Mouse (Mus musculus) left cerebral cortex, adult 9 months (tissue): ENCODE results near the gene Akap11.
"Not testable (repeated sequence)": the region's sequence is repeated elsewhere in the genome, so short reads cannot be mapped to it uniquely, and the experiment has no call there.

Experiments
- DNase-seq, 2 experiments: peaks; one replicate each; pipeline ENCODE4 v3.0.0; 2022; ENCODE audit warnings: low spot score in 2 of 2

Akap11 gene

DNA sequence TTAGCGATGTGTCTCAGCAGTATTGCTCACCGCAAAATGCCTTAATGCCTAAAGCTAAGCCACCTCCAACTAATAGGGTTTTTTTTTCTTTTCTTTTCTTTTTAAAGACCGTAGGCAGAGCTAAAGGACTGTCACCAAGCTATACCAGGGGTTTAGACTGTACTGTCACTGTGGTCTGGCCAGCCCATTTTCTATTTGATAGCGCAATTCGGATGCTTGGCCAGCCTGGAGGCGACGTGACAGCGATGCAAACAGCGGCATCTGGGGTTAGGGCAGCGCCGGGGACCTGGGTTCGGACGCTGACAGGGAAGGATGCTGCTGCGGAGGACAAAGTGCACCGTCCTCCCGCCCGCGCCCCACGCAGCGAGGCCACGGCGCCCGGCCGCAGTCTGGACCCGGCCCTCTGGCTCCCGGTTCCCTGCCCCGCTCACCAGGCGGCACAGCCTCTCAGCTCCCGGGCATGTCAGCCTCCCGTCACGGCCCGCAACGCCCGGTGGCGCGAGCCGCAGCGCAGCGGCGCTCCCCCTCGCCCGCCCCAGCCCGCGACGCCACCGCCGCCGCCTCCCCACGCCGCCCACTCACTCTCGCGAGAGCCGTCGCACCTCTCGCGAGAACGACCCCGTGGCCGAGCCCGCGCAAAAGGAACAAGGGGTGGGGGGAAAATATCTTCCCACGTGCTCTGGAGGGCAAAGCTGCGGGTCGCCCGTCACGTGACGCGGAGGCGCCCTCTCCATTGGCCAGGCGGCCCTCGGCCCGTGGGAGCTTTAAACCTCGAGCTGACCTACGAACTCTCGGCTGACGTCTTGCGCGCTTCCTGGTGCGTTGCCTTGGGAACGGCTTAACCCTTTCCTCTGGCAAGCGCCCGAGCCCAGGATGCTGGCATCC, at the start of gene Akap11:
Akap11 (minus strand) TSS at position 528 of the 885 bp plus-strand sequence.
- peak; percentile 96 to 97 for DNase-seq

DNA sequence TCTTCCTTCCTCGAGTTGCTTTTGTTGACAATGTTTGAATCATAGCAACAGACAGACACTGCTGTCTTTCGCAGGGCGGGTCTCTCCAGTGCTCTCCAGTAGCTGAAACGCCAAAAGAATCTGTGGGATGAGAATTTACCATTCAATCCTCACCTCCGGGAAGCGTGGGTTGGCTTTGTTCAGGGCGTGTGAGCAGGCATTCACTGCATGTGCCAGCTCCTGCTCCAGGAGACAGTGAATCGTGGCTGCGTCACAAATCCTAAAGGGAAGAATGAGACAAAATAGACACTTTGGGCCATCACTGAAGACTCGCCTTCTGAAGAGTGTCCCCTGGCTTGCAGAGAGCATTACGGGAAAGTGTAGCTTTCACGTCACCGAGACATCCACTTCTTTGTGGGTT, 47.6 kb upstream of the Akap11 start:
- DNase-seq: peak; percentile 65 to 74

DNA sequence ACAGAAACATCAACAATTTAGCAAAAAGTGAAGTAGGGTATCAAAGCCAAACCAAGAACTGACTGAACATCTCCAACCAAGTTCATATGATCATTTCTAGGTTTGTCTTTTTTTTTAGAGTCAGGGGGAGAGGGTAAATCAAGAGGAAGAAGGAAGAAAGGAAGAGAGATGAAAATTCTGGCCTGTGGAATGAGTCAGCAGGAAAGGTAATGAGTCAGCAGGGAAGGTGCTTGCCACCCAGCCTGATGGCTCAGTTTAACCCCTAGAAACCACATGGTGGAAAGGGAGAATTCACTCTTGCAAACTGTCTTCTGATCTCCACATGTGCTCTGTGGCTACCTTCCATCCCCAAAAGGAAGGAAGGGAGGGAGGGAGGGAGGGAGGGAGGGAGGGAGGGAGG, 46.6 kb upstream of the Akap11 start:
- DNase-seq: no peak

DNA sequence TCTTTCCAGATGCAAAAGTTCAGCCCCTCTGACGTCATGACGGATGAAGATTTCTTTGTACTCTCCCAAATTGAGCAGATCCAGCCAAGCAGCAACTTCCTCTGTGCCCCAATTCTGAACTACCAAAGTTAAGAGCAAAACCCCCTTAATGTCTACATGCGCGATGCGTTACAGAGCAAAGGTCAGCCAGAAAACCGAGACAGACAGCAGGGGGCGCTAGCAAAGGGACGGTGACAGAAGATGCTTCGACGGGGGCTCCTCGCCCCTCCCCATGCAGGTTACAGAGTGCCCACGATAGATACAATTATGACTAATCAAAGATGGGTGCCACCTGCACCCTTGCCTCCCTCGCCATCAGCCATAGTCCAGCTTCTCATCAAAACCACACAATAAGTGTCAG, 39.3 kb upstream of the Akap11 start:
- no peak for DNase-seq

DNA sequence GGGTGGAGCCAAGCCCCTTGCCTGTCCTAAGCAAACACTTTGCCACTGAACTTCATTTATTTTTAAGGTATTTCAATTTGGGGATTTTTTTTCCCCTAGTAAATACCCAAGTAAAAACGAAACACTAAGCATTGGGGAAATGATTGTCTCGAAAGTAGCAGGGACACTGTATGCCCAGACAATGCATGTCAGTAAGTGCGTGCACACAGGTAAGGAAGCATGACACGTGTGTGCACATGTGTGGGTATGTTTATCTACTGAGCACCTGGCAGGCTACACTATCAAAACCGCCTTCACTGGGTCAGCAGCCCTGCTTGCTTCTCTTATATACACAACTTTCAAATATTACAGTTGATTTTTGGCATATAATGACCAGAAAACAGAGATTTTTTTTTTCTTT, 31.8 kb upstream of the Akap11 start:
- DNase-seq: no peak

DNA sequence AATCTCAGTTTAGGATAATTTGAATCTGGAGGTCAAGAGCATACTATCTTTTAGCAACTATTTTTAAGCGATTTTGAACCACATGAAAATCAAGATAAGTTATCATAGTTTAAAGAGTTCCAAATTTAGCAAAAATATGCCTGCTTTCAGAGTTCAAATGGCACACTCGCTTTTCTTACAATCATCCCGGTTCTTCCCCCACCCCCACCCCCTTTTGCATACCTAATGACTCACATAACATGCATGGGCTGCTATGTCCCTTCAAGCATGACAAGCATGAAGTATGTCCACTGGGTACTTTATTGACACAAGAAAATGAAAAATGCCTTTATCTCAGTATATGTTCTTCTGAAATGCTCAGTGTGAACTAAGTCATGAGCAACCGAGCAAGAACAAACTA, 29.8 kb upstream of the Akap11 start:
- DNase-seq: no peak

DNA sequence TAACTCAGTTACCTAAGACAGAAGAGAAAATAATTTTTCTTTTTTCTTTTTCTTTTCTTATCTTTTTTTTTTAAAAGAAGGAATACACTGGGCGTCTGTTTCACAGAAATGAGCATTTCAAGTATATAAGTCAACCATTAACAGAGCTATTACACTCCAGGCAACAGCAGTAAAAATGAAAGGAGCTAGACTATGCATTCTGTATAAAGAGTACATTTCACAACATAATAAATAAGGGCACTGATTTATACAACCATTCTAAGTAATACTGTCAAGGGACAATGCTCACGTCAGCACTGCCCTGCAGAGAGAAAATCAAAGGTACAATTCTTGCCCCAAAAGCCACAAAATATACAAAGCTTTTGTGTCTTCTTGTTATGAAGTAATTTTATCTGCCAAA, 27.7 kb upstream of the Akap11 start:
- no peak for DNase-seq

DNA sequence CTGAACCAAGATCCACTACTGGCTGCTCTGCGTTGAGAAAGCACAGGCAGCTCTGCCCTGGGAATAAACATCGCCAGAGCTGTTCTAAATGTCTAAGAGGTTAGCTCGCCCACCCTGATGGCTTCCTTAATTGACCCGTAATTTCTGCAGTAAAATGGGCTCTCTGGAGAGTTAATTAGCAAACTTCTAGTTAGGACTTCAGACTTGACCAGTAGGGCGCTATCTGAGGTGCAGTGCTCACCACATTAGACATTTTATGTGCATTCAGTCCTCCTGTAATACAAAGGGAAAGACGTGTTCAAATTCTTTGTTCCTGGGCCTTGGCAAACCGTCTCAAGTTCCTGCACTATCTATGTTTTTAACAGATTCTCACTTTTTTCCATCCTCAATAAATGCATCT, 26.6 kb upstream of the Akap11 start:
- no peak for DNase-seq

DNA sequence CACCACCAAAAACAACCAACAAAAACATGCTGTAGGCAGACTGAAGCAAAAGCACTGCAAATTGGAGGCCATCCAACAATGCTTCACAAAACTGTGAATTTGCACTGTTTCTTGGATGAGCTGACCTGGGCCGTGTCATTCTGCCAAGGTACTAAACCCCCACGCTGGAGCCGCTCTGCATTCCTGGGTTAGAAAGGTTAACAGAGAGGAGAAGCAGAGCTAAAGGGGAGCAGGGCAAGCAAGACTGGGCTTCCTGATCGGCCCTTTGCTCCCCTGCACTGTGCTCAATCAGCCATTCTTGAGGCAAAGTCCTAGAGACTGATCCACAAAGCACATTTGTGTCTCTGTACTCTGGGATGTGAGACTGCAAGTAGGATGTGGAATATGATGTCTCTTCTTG, 25.5 kb upstream of the Akap11 start:
- no peak for DNase-seq

DNA sequence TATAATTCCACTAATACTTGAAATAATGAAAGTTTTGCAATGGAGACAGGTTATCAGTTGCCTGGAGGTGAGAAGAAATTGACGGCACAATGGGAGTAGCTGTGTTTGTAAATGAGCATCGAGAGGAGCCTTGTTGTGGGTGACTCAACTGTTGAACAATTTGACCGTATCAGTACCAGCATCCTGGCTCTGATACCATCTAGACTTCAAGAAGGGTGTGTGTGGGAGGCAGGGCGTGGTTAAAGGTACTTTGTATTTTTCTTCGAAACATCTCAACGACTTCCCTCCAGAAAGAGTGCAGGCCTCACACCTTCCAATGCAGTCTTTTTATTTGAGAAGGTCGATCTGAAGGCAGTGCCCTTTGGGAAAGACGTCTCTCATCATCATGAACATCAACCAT, 22.4 kb upstream of the Akap11 start:
- DNase-seq: no peak

DNA sequence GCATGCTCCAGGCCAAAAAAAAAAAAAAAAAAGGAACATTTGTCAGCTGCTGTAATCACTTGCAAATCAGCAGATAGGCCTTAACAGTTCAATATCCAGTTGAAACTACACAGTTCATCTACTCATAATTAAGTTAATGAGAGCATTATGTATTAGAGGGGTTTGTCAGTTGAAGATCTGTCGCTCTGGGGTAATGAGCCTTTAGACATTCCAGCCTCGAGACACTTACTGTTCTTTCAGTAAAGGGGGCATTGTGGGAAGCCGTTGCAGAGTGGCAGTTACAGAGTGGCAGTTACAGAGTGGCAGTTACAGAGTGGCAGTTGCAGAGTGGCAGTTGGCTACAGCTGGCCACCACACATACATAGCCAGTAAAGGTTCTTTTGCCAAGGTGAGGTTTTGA, 18.2 kb upstream of the Akap11 start:
- DNase-seq: not testable (repeated sequence)

DNA sequence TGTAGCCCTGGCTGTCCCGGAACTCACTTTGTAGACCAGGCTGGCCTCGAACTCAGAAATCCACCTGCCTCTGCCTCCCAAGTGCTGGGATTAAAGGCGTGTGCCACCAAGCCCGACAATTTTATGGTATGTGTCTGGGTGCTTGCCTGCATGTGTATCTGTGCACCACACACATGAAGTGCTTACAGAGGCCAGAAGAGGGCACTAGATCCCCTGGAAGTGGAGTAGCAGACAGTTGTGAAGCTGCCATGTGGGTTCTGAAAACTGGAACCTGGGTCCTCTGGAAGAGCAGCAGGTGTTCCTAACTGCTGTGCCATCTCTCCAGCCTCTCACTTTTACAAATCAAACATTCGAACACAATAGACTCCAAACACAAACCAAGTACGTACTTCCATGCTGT, 17.1 kb upstream of the Akap11 start:
- DNase-seq: no peak

DNA sequence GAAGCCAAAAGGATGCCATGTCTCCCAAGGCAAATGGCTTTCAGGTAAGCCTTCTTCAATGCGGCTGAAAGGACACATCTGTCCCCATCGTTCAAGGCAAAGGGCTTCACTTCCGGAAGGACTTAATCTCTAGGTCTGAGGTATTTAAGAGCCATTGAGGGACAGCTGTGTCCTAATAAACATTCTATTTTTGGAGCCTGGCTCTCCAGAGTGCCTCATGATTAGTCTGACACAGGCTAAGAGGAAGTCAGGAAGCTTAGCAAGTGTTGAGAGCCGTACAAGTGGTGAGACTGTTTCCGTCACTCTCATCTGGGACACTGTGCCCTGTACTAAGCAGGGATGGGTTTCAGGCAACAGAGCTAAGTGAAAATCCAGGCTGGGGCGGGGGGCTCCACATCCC, 12.2 kb upstream of the Akap11 start:
- no peak for DNase-seq

DNA sequence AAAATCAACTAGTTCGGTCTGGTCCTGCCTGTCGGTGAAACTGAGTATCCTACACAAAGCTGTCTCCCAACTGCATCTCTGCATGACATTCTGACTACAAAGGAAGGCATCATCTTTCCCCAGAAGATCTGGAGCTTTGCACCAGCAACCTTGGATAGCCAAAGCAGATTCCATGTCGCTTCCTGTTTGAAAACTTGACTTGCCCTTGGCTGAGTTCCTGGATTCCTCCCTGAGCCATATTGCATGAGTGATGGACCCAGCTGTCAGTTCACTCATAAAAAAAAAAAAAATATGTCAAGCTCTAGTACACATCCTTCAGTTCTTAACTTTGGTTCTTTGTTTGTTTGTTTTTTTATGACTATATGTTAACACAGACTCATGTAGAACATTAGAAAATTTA, 4.7 kb upstream of the Akap11 start:
- DNase-seq: no peak

DNA sequence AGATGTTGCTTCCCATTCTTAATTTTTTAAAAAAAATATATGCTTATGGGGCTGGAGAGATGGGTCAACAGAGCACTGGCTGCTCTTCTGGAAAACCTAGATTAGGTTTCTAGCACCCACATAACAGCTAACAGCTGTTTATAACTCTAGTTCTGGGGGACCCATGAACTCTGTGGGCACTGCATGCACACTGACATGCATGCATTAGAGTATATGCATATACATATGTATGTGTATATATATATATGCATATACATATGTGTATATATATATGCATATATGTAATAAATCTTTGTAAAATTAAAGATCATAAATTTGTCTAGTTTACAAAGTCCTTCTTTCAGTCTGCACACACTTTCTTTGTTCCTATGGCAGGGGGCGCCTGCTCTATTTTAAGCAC, 3.2 kb upstream of the Akap11 start:
- no peak for DNase-seq

DNA sequence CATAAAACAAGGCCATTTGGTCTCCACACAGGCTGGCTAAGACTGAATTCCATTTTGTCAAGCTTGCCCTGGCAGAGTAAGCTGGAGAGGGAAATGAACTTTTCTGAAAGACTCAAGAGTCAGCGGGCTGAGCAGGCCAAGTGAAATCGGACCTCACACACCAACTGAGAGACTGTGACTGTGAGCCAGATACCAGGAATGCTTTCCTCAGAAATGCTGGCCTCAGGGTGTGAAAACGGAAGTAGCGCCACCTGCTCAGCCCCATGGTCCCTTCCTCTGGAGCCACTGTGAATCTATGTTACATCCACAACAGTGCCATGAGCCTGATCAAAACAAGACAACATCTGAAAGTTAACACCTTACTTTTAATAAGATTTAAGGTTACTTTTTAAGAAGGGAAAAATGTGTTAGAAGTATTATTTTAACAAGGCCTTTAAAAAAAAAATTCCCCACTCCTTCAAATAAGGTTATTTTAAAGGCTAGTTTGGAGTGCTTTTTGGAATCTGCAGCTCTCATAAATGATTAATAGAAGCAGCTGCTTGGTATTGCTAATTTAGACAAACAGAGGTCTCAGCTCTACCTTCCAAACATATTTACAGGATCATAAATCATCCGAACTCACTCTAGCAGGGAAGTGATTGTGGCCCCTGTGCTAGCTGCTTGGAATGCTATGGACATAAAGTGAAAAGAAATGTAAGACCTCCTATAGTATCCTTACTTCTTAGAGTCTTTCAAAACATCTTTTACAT, 2.1 kb upstream of the Akap11 start:
- DNase-seq: no peak

DNA sequence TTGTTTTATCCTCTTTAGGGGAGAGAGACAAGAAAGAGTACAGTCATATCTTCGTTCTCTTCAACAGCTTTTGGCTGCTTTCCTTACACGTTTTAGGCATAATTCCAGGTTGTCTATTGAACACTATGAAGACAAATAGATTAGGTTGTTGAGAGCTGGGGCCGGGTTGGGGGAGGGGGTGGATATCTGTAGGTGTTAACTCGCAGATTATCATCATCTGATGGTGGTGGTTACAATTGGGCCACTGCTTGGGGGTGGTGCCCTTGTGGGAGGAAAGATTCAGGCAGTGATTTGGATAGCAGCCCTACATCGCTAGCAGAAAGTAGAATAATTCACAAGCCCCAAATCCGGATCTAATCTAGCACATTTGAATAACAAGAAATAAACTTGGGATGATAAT, 943 bp upstream of the Akap11 start:
- peak; percentile 27 to 46 for DNase-seq

DNA sequence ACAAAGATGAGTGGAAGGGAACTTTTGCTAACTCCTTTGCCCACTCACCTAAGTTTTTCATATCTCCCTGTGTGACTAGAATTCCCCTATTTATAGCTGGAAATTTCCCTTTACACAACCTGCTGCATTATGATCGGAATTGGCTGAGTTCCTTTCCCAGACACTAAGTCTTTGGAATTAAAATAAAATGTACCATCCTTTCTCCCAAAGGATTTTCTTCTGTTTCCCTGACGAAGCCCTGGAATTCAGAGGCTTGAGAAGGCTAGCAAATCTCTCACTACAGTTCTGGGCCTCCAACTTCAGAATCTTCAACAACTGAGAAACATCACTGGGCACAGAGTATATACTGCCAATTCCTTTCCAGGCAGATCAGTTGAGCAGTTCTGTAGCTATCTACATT, 1.2 kb downstream of the Akap11 start:
- DNase-seq: no peak

DNA sequence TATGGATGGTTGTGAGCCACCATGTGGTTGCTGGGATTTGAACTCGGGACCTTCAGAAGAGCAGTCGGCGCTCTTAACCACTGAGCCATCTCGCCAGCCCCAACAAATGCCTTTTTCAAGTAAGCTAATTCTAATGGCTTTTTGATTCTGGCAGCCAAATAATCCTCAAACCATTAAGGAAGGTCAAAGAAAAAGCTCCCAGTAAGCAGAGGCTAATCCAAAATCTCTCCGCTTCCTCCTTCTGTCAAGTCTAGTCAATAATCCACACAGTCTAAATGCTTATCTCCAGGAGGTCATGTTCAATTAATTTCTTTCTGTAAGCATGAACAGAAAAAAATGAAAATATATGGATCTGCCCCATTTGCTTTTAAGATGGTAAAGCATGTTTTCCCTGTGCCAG, 2.0 kb downstream of the Akap11 start:
- DNase-seq: no peak

DNA sequence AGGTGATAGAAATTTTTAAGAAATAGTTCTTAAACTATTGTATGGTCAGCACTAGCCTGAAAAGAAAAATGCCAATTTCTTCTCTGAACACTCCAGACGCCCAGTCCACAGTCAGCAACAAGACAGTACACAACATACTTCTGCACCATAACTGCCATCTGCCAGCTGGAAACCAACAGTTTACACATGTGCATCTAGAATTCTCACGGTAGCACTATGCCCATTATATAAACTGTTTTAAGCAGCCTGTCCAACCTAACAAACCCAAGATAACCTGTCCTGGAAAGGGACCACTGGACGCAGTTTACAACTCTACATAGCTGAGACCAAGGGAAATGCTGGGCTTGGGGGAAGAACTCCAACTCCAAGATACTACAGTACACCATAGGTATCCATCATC, 2.9 kb downstream of the Akap11 start:
- no peak for DNase-seq

DNA sequence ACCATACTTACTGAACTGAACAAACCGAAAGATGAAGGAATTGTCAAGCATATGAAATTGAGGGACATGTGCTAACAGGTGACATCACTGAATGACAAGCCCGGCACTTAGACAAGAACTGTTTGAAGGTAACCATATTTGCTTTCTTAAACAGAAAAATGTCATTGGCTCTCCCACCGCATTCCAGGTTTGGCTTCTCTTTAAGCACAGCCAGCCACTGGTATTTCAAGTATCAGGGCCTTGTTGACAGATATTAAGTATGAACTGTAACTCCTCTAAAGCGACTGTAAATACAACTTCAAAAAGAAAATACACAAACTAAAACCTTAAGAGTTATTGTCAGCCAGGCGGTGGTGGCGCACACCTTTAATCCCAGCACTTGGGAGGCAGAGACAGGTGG, 4.3 kb downstream of the Akap11 start:
- no peak for DNase-seq

DNA sequence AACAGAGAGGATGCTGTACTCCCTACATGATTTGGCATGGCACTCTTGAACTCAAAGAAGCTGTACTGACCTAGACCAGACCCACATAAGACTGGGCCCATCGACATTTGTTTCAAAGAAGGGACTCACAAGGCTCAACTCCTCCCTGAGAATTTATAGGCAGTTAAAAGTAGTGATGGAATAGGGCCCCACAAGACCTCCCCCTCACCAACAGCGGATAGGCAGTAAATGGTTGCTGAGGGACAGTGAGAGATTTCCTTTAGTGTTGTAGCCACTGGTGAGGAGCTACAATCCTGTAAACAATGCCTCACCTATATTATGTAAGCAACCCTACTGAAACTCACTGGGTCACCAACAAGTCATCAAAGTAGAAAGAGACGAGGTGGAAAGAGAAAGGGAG, 6.4 kb downstream of the Akap11 start:
- DNase-seq: no peak
